Mouse (Mus musculus) liver, embryonic 14.5 days (tissue): ENCODE measurements around the gene Ank2.

Experiments used
- CTCF ChIP-seq: IDR thresholded peaks from 2 replicates; pipeline ENCODE4 v1.5.1; 2016; ENCODE audit warnings: antibody characterized with exemption, low read depth, control low read depth
- EP300 ChIP-seq: IDR thresholded peaks from 2 replicates; pipeline ENCODE4 v1.6.1; 2016; ENCODE audit warnings: antibody characterized with exemption, low read depth

- no peak for TF ChIP-seq CTCF
- no peak for TF ChIP-seq EP300
Observed at GRCm38 (mm10) chr3:127124375-127124993, 374.7 kb downstream of the Ank2 start.
